Comparison of ENCODE assay signal across 13 mouse cellular contexts in genomic region chr6:140148628-140149245, GRCm38 (mm10).
DNase-seq lines count a peak whose midpoint lies in the region; ATAC-seq and TF ChIP-seq lines count a peak whose summit lies in the region.
"Had no signal": no experiment of that assay in that cellular context is flagged by ENCODE, and none has a peak within 500 bp of the region (broad histone marks: within the 10 kb centered on the region; RNA-seq: fewer than 3 reads in every experiment).

No protein-coding gene starts in this region.

- TF ChIP-seq CTCF in kidney, adult 2 months (conservative IDR thresholded peaks at IDR 0.05; ENCODE audit: insufficient read depth, insufficient read length, low read depth, low read length) = peak; percentile 41

- no peak for ATAC-seq in forebrain, embryonic 13.5 days
- ATAC-seq in forebrain, embryonic 16.5 days = no peak
- ATAC-seq in midbrain, embryonic 14.5 days (ENCODE audit: low FRiP score, low TSS enrichment) = no peak
- ATAC-seq in midbrain, embryonic 15.5 days (replicated peaks) = no peak
- ATAC-seq in heart, embryonic 11.5 days (replicated peaks; ENCODE audit: insufficient number of reproducible peaks, low FRiP score, low TSS enrichment) = no peak
- ATAC-seq: activated CD4-positive, CD25-positive, alpha-beta regulatory T cell, adult 4 months had no signal

- no peak overlapping the region for H3K9ac ChIP-seq in forebrain, embryonic 13.5 days
- H3K9ac ChIP-seq in forebrain, embryonic 16.5 days (replicated peaks; ENCODE audit: low read depth, low read length) = no peak overlapping the region
- H3K9ac ChIP-seq in midbrain, embryonic 14.5 days (replicated peaks; ENCODE audit: low read length) = no peak overlapping the region
- H3K9ac ChIP-seq in midbrain, embryonic 15.5 days = no peak overlapping the region
- H3K9ac ChIP-seq in heart, embryonic 11.5 days (ENCODE audit: low read depth, low read length) = no peak overlapping the region
- H3K9ac ChIP-seq: liver, embryonic 15.5 days had no signal

- no peaks in the 10 kb centered on the region for H3K9me3 ChIP-seq in forebrain, embryonic 13.5 days (replicated peaks)
- H3K9me3 ChIP-seq in forebrain, embryonic 16.5 days (ENCODE audit: control insufficient read depth, low read length) = no peaks in the 10 kb centered on the region
- no peaks in the 10 kb centered on the region for H3K9me3 ChIP-seq in midbrain, embryonic 14.5 days (ENCODE audit: control insufficient read depth, low read length)
- no peaks in the 10 kb centered on the region for H3K9me3 ChIP-seq in midbrain, embryonic 15.5 days
- H3K9me3 ChIP-seq in heart, embryonic 11.5 days (replicated peaks; ENCODE audit: control insufficient read depth, low read length) = no peaks in the 10 kb centered on the region
- H3K9me3 ChIP-seq: liver, embryonic 15.5 days had no signal

- 91% methylated on average over 11 of the region's 11 CpGs for WGBS in forebrain, embryonic 13.5 days
- WGBS in forebrain, embryonic 16.5 days = 85% methylated on average over 11 of the region's 11 CpGs
- 91% methylated on average over 11 of the region's 11 CpGs for WGBS in midbrain, embryonic 14.5 days
- WGBS in midbrain, embryonic 15.5 days = 90% methylated on average over 11 of the region's 11 CpGs
- WGBS in kidney, adult 2 months = 60% methylated on average over 11 of the region's 11 CpGs
- 86% methylated on average over 11 of the region's 11 CpGs for WGBS in heart, embryonic 11.5 days (ENCODE audit: insufficient replicate concordance)

- peaks cover 12% of the 10 kb centered on the region; the same call in 1 of the 2 replicates for H3K4me1 ChIP-seq in forebrain, embryonic 13.5 days
- peaks cover 4% of the 10 kb centered on the region for H3K4me1 ChIP-seq in forebrain, embryonic 16.5 days (replicated peaks; ENCODE audit: control insufficient read depth, insufficient read depth, low read length)
- H3K4me1 ChIP-seq in midbrain, embryonic 14.5 days (ENCODE audit: control insufficient read depth, insufficient read depth, low read length) = peaks cover 8% of the 10 kb centered on the region; the same call in 1 of the 2 replicates
- 0 out of 2 replicates have a peak, but pooled peaks cover 3% of the 10 kb centered on the region for H3K4me1 ChIP-seq in midbrain, embryonic 15.5 days
- peaks cover 20% of the 10 kb centered on the region for H3K4me1 ChIP-seq in kidney, adult 2 months (ENCODE audit: control insufficient read depth, insufficient read depth, low read length)
- no peaks in the 10 kb centered on the region for H3K4me1 ChIP-seq in heart, embryonic 11.5 days (ENCODE audit: control insufficient read depth, insufficient read depth, low read length)
- H3K4me1 ChIP-seq: liver, embryonic 15.5 days had no signal

- H3K27me3 ChIP-seq in forebrain, embryonic 13.5 days = no peaks in the 10 kb centered on the region
- H3K27me3 ChIP-seq in forebrain, embryonic 16.5 days (replicated peaks; ENCODE audit: control insufficient read depth, insufficient read depth, low read length) = no peaks in the 10 kb centered on the region
- no peaks in the 10 kb centered on the region for H3K27me3 ChIP-seq in midbrain, embryonic 14.5 days (ENCODE audit: control insufficient read depth, insufficient read depth, low read length)
- H3K27me3 ChIP-seq in midbrain, embryonic 15.5 days (replicated peaks) = no peaks in the 10 kb centered on the region
- no peaks in the 10 kb centered on the region for H3K27me3 ChIP-seq in kidney, adult 2 months (replicated peaks; ENCODE audit: control insufficient read depth, insufficient read depth, low read length)
- H3K27me3 ChIP-seq in heart, embryonic 11.5 days (ENCODE audit: control insufficient read depth, insufficient read depth, low read length) = no peaks in the 10 kb centered on the region
- H3K27me3 ChIP-seq: liver, embryonic 15.5 days had no signal

- no peak overlapping the region for H3K4me3 ChIP-seq in forebrain, embryonic 13.5 days
- H3K4me3 ChIP-seq in forebrain, embryonic 16.5 days (replicated peaks; ENCODE audit: low read length) = no peak overlapping the region
- no peak overlapping the region for H3K4me3 ChIP-seq in midbrain, embryonic 14.5 days (replicated peaks; ENCODE audit: low read depth, low read length)
- no peak overlapping the region for H3K4me3 ChIP-seq in midbrain, embryonic 15.5 days
- no peak overlapping the region for H3K4me3 ChIP-seq in kidney, adult 2 months (ENCODE audit: insufficient read depth, low read depth, low read length)
- H3K4me3 ChIP-seq in heart, embryonic 11.5 days (ENCODE audit: low read depth, low read length) = no peak overlapping the region
- H3K4me3 ChIP-seq: liver, embryonic 15.5 days had no signal

- H3K4me2 ChIP-seq in forebrain, embryonic 13.5 days = no peak overlapping the region
- H3K4me2 ChIP-seq in forebrain, embryonic 16.5 days (ENCODE audit: low read length) = no peak overlapping the region
- no peak overlapping the region for H3K4me2 ChIP-seq in midbrain, embryonic 14.5 days (ENCODE audit: low read length)
- H3K4me2 ChIP-seq in midbrain, embryonic 15.5 days = no peak overlapping the region
- H3K4me2 ChIP-seq in heart, embryonic 11.5 days = no peak overlapping the region
- H3K4me2 ChIP-seq: liver, embryonic 15.5 days had no signal

- H3K27ac ChIP-seq in forebrain, embryonic 13.5 days = peak overlapping the region; percentile 25; the same call in 1 of the 2 replicates
- H3K27ac ChIP-seq in forebrain, embryonic 16.5 days (ENCODE audit: low read length) = no peak overlapping the region
- peak overlapping the region; percentile 17; the same call in 1 of the 2 replicates for H3K27ac ChIP-seq in midbrain, embryonic 14.5 days (replicated peaks; ENCODE audit: low read depth, low read length)
- no peak overlapping the region for H3K27ac ChIP-seq in midbrain, embryonic 15.5 days
- H3K27ac ChIP-seq in kidney, adult 2 months (ENCODE audit: insufficient read depth, low read depth, low read length) = peak overlapping the region; percentile 61
- H3K27ac ChIP-seq in heart, embryonic 11.5 days (ENCODE audit: low read depth, low read length) = no peak overlapping the region
- H3K27ac ChIP-seq: liver, embryonic 15.5 days had no signal

- H3K36me3 ChIP-seq in forebrain, embryonic 13.5 days (ENCODE audit: poor library complexity, severe bottlenecking) = no peaks in the 10 kb centered on the region
- no peaks in the 10 kb centered on the region for H3K36me3 ChIP-seq in forebrain, embryonic 16.5 days (ENCODE audit: control insufficient read depth, insufficient read depth)
- no peaks in the 10 kb centered on the region for H3K36me3 ChIP-seq in midbrain, embryonic 14.5 days (ENCODE audit: control insufficient read depth, insufficient read depth, low read length)
- H3K36me3 ChIP-seq in midbrain, embryonic 15.5 days (replicated peaks) = no peaks in the 10 kb centered on the region
- no peaks in the 10 kb centered on the region for H3K36me3 ChIP-seq in kidney, adult 2 months (ENCODE audit: control insufficient read depth, insufficient read depth, low read length)
- H3K36me3 ChIP-seq in heart, embryonic 11.5 days (ENCODE audit: control insufficient read depth, insufficient read depth, low read length) = no peaks in the 10 kb centered on the region
- H3K36me3 ChIP-seq: G1E; liver, embryonic 15.5 days had no signal

- TF ChIP-seq POLR2A in kidney, adult 2 months (IDR thresholded peaks at IDR 0.05; ENCODE audit: low read depth, low read length) = no peak

- DNase-seq in midbrain, embryonic 14.5 days = no peak
- DNase-seq in kidney, adult 2 months = peak; percentile 60
- peak; percentile 23 to 34 for DNase-seq in kidney, postnatal 4 days
- DNase-seq in adrenal gland, adult 8-10 months = no peak
- DNase-seq: cerebellum, adult 18-20 months; heart, postnatal 4 days had no signal

Comparison
In these comparisons a context has a peak if more than half of its experiments do, and no peak if none do; other contexts are left out.
1. H3K27ac ChIP-seq: peak in forebrain, embryonic 13.5 days (single experiment), midbrain, embryonic 14.5 days (single experiment) and kidney, adult 2 months (single experiment); none in forebrain, embryonic 16.5 days (single experiment), midbrain, embryonic 15.5 days (single experiment) and heart, embryonic 11.5 days (single experiment).
2. DNase-seq: peak in kidney, adult 2 months (single experiment) and kidney, postnatal 4 days (2 of 2); none in midbrain, embryonic 14.5 days (single experiment) and adrenal gland, adult 8-10 months (single experiment).